Mouse (Mus musculus): ENCODE measurements around the gene Actr1b. TPM values are rescaled to one million over a fixed set of nuclear protein-coding genes. Genes with fewer than 3 reads are reported as not detected.
A peak's percentile ranks its signal among the peaks of the same experiment; 100 is the strongest.

Actr1b gene
- polyA plus RNA-seq, 1 experiment from 2014 or later, result 91.3 TPM

- H3K9me3 ChIP-seq (ENCODE audit: control insufficient read depth, low read depth, low read length), result no peaks in the 10 kb centered on the region
- H3K27ac ChIP-seq (ENCODE audit: low read length), result no peak within 1 kb of the TSS
- ATAC-seq (ENCODE audit: insufficient number of reproducible peaks, insufficient read depth, low FRiP score, low read depth), result peak; percentile 95
- H3K4me2 ChIP-seq (replicated peaks; ENCODE audit: low read depth, low read length), result peak within 1 kb of the TSS; percentile 84
- H3K36me3 ChIP-seq (ENCODE audit: control insufficient read depth, insufficient read depth, low read length), result peaks cover 17% of the 10 kb centered on the region; the same call in 1 of the 2 replicates
- H3K9ac ChIP-seq (replicated peaks; ENCODE audit: low read depth, low read length), result peak within 1 kb of the TSS; percentile 68
- under 1% methylated on average over 61 of the region's 68 CpGs for WGBS
- peaks cover 6% of the 10 kb centered on the region; the same call in 1 of the 2 replicates for H3K4me1 ChIP-seq (ENCODE audit: control insufficient read depth, insufficient read depth, low read length)
- H3K4me3 ChIP-seq (ENCODE audit: low read depth, low read length), result peak within 1 kb of the TSS; percentile 82
- no peaks in the 10 kb centered on the region for H3K27me3 ChIP-seq (ENCODE audit: control insufficient read depth, insufficient read depth, low read length)
Measured at GRCm38 (mm10) chr1:36691271-36692155, 22.7 kb downstream of the Actr1b start, which contains the start of gene Cox5b. TSS of gene Cox5b (plus strand) at chr1:36691449.

- Histone ChIP-seq H3K4me2 (replicated peaks; ENCODE audit: low read depth, low read length) (peak overlapping the region; percentile 31), H3K4me1 (ENCODE audit: control insufficient read depth, insufficient read depth, low read length) (peaks cover 6% of the 10 kb centered on the region; the same call in 1 of the 2 replicates), H3K27me3 (ENCODE audit: control insufficient read depth, insufficient read depth, low read length) (no peaks in the 10 kb centered on the region), H3K4me3 (ENCODE audit: low read depth, low read length) (peak overlapping the region; percentile 82), H3K9me3 (ENCODE audit: control insufficient read depth, low read depth, low read length) (no peaks in the 10 kb centered on the region), H3K27ac (ENCODE audit: low read length) (no peak overlapping the region), H3K36me3 (ENCODE audit: control insufficient read depth, insufficient read depth, low read length) (peaks cover 17% of the 10 kb centered on the region; the same call in 1 of the 2 replicates), H3K9ac (replicated peaks; ENCODE audit: low read depth, low read length) (no peak overlapping the region; the same call in 1 of the 2 replicates)
- 61% methylated on average over 11 of the region's 11 CpGs for WGBS
- peak; percentile 3 for ATAC-seq (ENCODE audit: insufficient number of reproducible peaks, insufficient read depth, low FRiP score, low read depth)
Measured at GRCm38 (mm10) chr1:36690671-36691235, 23.5 kb downstream of the Actr1b start.

GRCm38 (mm10) chr1:36683810-36684467, 30.3 kb downstream of the Actr1b start:
- H3K4me3 ChIP-seq (ENCODE audit: low read depth, low read length), result no peak overlapping the region

GRCm38 (mm10) chr1:36682620-36683355, 31.4 kb downstream of the Actr1b start, which contains the start of gene Fam178b:
TSS of gene Fam178b (minus strand) at chr1:36683183.
- Histone ChIP-seq H3K9me3 (ENCODE audit: control insufficient read depth, low read depth, low read length) (no peaks in the 10 kb centered on the region), H3K4me2 (replicated peaks; ENCODE audit: low read depth, low read length) (no peak within 1 kb of the TSS), H3K4me1 (ENCODE audit: control insufficient read depth, insufficient read depth, low read length) (peaks cover 2% of the 10 kb centered on the region; the same call in 1 of the 2 replicates), H3K27me3 (ENCODE audit: control insufficient read depth, insufficient read depth, low read length) (no peaks in the 10 kb centered on the region), H3K27ac (ENCODE audit: low read length) (no peak within 1 kb of the TSS), H3K9ac (replicated peaks; ENCODE audit: low read depth, low read length) (no peak within 1 kb of the TSS), H3K36me3 (ENCODE audit: control insufficient read depth, insufficient read depth, low read length) (no peaks in the 10 kb centered on the region), H3K4me3 (ENCODE audit: low read depth, low read length) (no peak within 1 kb of the TSS)
- ATAC-seq (ENCODE audit: insufficient number of reproducible peaks, insufficient read depth, low FRiP score, low read depth), result no peak
- 92% methylated on average over 39 of the region's 39 CpGs for WGBS

More at GRCm38 (mm10) chr1:36683810-36684467, 30.3 kb downstream of the Actr1b start:
- Histone ChIP-seq H3K27me3 (ENCODE audit: control insufficient read depth, insufficient read depth, low read length) (no peaks in the 10 kb centered on the region), H3K4me1 (ENCODE audit: control insufficient read depth, insufficient read depth, low read length) (peaks cover 2% of the 10 kb centered on the region; the same call in 1 of the 2 replicates), H3K27ac (ENCODE audit: low read length) (no peak overlapping the region), H3K9ac (replicated peaks; ENCODE audit: low read depth, low read length) (no peak overlapping the region), H3K9me3 (ENCODE audit: control insufficient read depth, low read depth, low read length) (no peaks in the 10 kb centered on the region), H3K4me2 (replicated peaks; ENCODE audit: low read depth, low read length) (no peak overlapping the region), H3K36me3 (ENCODE audit: control insufficient read depth, insufficient read depth, low read length) (no peaks in the 10 kb centered on the region)
- WGBS, result 11% methylated on average over 13 of the region's 13 CpGs
- ATAC-seq (ENCODE audit: insufficient number of reproducible peaks, insufficient read depth, low FRiP score, low read depth), result peak; percentile 80; the same call in 1 of the 2 replicates

GRCm38 (mm10) chr1:36680893-36681292, 33.3 kb downstream of the Actr1b start:
- Histone ChIP-seq H3K36me3 (ENCODE audit: control insufficient read depth, insufficient read depth, low read length) (no peaks in the 10 kb centered on the region), H3K4me1 (ENCODE audit: control insufficient read depth, insufficient read depth, low read length) (peaks cover 2% of the 10 kb centered on the region; the same call in 1 of the 2 replicates), H3K27ac (ENCODE audit: low read length) (no peak overlapping the region), H3K4me3 (ENCODE audit: low read depth, low read length) (no peak overlapping the region), H3K4me2 (replicated peaks; ENCODE audit: low read depth, low read length) (no peak overlapping the region), H3K9me3 (ENCODE audit: control insufficient read depth, low read depth, low read length) (no peaks in the 10 kb centered on the region), H3K9ac (replicated peaks; ENCODE audit: low read depth, low read length) (no peak overlapping the region), H3K27me3 (ENCODE audit: control insufficient read depth, insufficient read depth, low read length) (no peaks in the 10 kb centered on the region)
- WGBS, result 76% methylated on average over 7 of the region's 7 CpGs
- ATAC-seq (ENCODE audit: insufficient number of reproducible peaks, insufficient read depth, low FRiP score, low read depth), result no peak

- WGBS, result 23% methylated on average over 3 of the region's 3 CpGs
- no peaks in the 10 kb centered on the region for H3K27me3 ChIP-seq (ENCODE audit: control insufficient read depth, insufficient read depth, low read length)
- no peaks in the 10 kb centered on the region for H3K9me3 ChIP-seq (ENCODE audit: control insufficient read depth, low read depth, low read length)
- no peak overlapping the region for H3K4me2 ChIP-seq (replicated peaks; ENCODE audit: low read depth, low read length)
- no peaks in the 10 kb centered on the region for H3K4me1 ChIP-seq (ENCODE audit: control insufficient read depth, insufficient read depth, low read length)
- H3K9ac ChIP-seq (replicated peaks; ENCODE audit: low read depth, low read length), result no peak overlapping the region
- ATAC-seq (ENCODE audit: insufficient number of reproducible peaks, insufficient read depth, low FRiP score, low read depth), result no peak
- no peak overlapping the region for H3K4me3 ChIP-seq (ENCODE audit: low read depth, low read length)
- H3K36me3 ChIP-seq (ENCODE audit: control insufficient read depth, insufficient read depth, low read length), result no peaks in the 10 kb centered on the region
- no peak overlapping the region for H3K27ac ChIP-seq (ENCODE audit: low read length)
Measured at GRCm38 (mm10) chr1:36674936-36675335, 39.3 kb downstream of the Actr1b start.

GRCm38 (mm10) chr1:36672648-36673350, 41.4 kb downstream of the Actr1b start:
- ATAC-seq (ENCODE audit: insufficient number of reproducible peaks, insufficient read depth, low FRiP score, low read depth), result no peak
- 44% methylated on average over 16 of the region's 16 CpGs for WGBS
- Histone ChIP-seq H3K9ac (replicated peaks; ENCODE audit: low read depth, low read length) (no peak overlapping the region), H3K4me2 (replicated peaks; ENCODE audit: low read depth, low read length) (no peak overlapping the region), H3K4me1 (ENCODE audit: control insufficient read depth, insufficient read depth, low read length) (no peaks in the 10 kb centered on the region), H3K4me3 (ENCODE audit: low read depth, low read length) (no peak overlapping the region), H3K36me3 (ENCODE audit: control insufficient read depth, insufficient read depth, low read length) (no peaks in the 10 kb centered on the region), H3K27me3 (ENCODE audit: control insufficient read depth, insufficient read depth, low read length) (no peaks in the 10 kb centered on the region), H3K27ac (ENCODE audit: low read length) (no peak overlapping the region), H3K9me3 (ENCODE audit: control insufficient read depth, low read depth, low read length) (no peaks in the 10 kb centered on the region)
